Mouse (Mus musculus): ENCODE results near the gene Cpsf7.

GRCm38 (mm10) chr19:10569627-10570026, 44.6 kb downstream of the Cpsf7 start:
- TF ChIP-seq EP300 (IDR thresholded peaks at IDR 0.05; ENCODE audit: insufficient read depth, low read depth, low read length) (no peak), POLR2A (IDR thresholded peaks at IDR 0.05; ENCODE audit: insufficient read depth, low read depth, low read length) (no peak), CTCF (IDR thresholded peaks at IDR 0.05) (no peak)

Data from heart, adult 2 months (tissue).